Mouse (Mus musculus) gastrocnemius, adult 2 months (tissue): ENCODE data around the gene Mras. TPM values are rescaled to one million over a fixed set of nuclear protein-coding genes. Genes with fewer than 3 reads are reported as not detected.

Experiments
- DNase-seq: peaks from one replicate; pipeline ENCODE4 v3.0.0; 2022
- H3K27ac ChIP-seq: fragments of 200-600 bp; 2 replicates; pipeline ENCODE4 v1.8.1; 2022; ENCODE audit warnings: mild to moderate bottlenecking
- H3K4me3 ChIP-seq: fragments of 200-600 bp; 2 replicates; pipeline ENCODE4 v1.8.1; 2022; ENCODE audit warnings: mild to moderate bottlenecking, moderate library complexity
- CTCF ChIP-seq: fragments of 200-600 bp; IDR thresholded peaks from 2 replicates; pipeline ENCODE4 v1.8.1; 2022; ENCODE audit warnings: antibody characterized with exemption, mild to moderate bottlenecking, moderate library complexity
- intact Hi-C: fragments of 180-260 bp; cut with DNase I; formaldehyde crosslinking; loops from one replicate; pipeline ENCODE4 v1.15.1; 2025
- total RNA-seq, 2 experiments: library from RNA; stranded (reverse); gene quantifications; 2 replicates each; pipeline ENCODE4 v1.2.3; 2021

The Mras gene
- total RNA-seq, 2 experiments from 2014 or later, result 5.0 to 5.7 TPM

GRCm38 (mm10) chr9:99338293-99338692 lies 98.9 kb downstream of the Mras start:
- DNase-seq, result no peak
- Histone ChIP-seq H3K27ac (no peak overlapping the region), H3K4me3 (no peak overlapping the region)
- intact Hi-C loops, result no loop called here
- no peak for TF ChIP-seq CTCF

DNA sequence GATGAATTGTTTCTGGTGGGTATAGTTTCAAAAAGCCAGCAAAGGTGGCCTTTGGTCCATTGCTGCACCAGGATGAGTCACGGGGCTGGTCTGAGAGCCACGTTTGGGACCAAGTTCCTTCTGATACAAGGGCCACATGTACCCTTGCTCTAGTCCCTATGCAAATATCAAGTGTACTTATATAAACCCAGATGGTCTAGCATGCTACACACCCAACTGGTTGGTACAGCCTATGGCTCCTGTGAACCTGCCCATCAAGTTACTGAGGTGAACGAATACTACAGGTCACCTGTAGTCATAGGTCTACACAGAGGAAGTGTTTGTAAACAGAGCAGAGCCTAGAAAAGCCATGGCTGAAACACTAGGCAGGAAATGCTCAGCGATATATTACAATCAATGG lies 100.6 kb downstream of the Mras start:
- no peak for TF ChIP-seq CTCF
- intact Hi-C loops, result no loop called here
- no peak for DNase-seq
- H3K27ac ChIP-seq, result no peak overlapping the region
- no peak overlapping the region for H3K4me3 ChIP-seq

Other genes starting within 250 kb of the Mras start
- not detected for gene Faiml, start 200.1 kb downstream of the Mras start, total RNA-seq
- gene Cep70, start 194.0 kb downstream of the Mras start, total RNA-seq, result 1 to 10 TPM; 2.1 TPM
- gene Esyt3, start 78.8 kb downstream of the Mras start, total RNA-seq, result not detected
- gene Nme9, start 14.1 kb upstream of the Mras start, total RNA-seq, result not detected
- gene Armc8, start 131.5 kb upstream of the Mras start, total RNA-seq, result 10 to 100 TPM; 26.7 to 27.9 TPM
- gene Dbr1, start 138.4 kb upstream of the Mras start, total RNA-seq, result 1 to 10 TPM; 4.2 to 5.2 TPM
- not detected for gene A4gnt, start 175.1 kb upstream of the Mras start, total RNA-seq
- 1 to 10 TPM; 1.5 to 2.4 TPM for gene Dzip1l, start 192.1 kb upstream of the Mras start, total RNA-seq